Mouse (Mus musculus): ENCODE results near the gene Il1rapl1.

- TF ChIP-seq CTCF (conservative IDR thresholded peaks at IDR 0.05 in 1 of 2, IDR thresholded peaks at IDR 0.05 in 1 of 2; ENCODE audit: low read depth in 2 of 2, low read length in 2 of 2) (no peak), GABPA (IDR thresholded peaks at IDR 0.05; ENCODE audit: insufficient replicate concordance, low read depth, low read length) (no peak)
Measured at GRCm38 (mm10) chrX:87002296-87002695, 1113.1 kb downstream of the Il1rapl1 start.

Measured in CH12.LX (cell line).